Mouse (Mus musculus): ENCODE data around the gene Ephb4. TPM values are rescaled to one million over a fixed set of nuclear protein-coding genes. Genes with fewer than 3 reads are reported as not detected.

Ephb4 gene
- under 1 TPM in 1 of 2 experiments, not detected in 1; 0.30 TPM for total RNA-seq (2023)

GRCm38 (mm10) chr5:137349384-137350204 is at the start of gene Ephb4:
Gene Ephb4 (plus strand): TSS chr5:137350109.

GRCm38 (mm10) chr5:137307071-137307912 is 42.6 kb upstream of the Ephb4 start, which contains the start of gene Srrt:
Gene Srrt (minus strand): TSS chr5:137307674.

GRCm38 (mm10) chr5:137314193-137315083 is 35.5 kb upstream of the Ephb4 start, which contains the start of gene Trip6:
Gene Trip6 (minus strand): TSS chr5:137314404.

GRCm38 (mm10) chr5:137333512-137334174 is 16.3 kb upstream of the Ephb4 start, which contains the start of gene Slc12a9:
Gene Slc12a9 (minus strand): TSS chr5:137333597.

Other genes with a start within 250 kb of the Ephb4 start
- 10 to 100 TPM; 33.3 to 34.2 TPM for gene Trim56, start 233.9 kb upstream of the Ephb4 start, total RNA-seq (2023)
- gene Muc3, start 200.8 kb upstream of the Ephb4 start, total RNA-seq (2023) = not detected
- not detected for gene Muc3a, start 137.7 kb upstream of the Ephb4 start, total RNA-seq (2023)
- gene Ache, start 62.6 kb upstream of the Ephb4 start, total RNA-seq (2023) = 1 to 10 TPM in 1 of 2 experiments, under 1 TPM in 1; 0.16 to 1.7 TPM
- under 1 TPM in 1 of 2 experiments, not detected in 1; 0.70 TPM for gene Ufsp1, start 55.5 kb upstream of the Ephb4 start, total RNA-seq (2023)
- gene Srrt, start 42.4 kb upstream of the Ephb4 start, total RNA-seq (2023) = 100 to 1,000 TPM; 177 to 211 TPM
- gene Trip6, start 35.7 kb upstream of the Ephb4 start, total RNA-seq (2023) = 10 to 100 TPM; 16.0 to 19.2 TPM
- 10 to 100 TPM; 74.1 to 74.2 TPM for gene Slc12a9, start 16.5 kb upstream of the Ephb4 start, total RNA-seq (2023)
- gene Zan, start 127.0 kb downstream of the Ephb4 start, total RNA-seq (2023) = under 1 TPM in 1 of 2 experiments, not detected in 1; 0.03 TPM
- 10 to 100 TPM; 20.8 to 21.6 TPM for gene Pop7, start 152.4 kb downstream of the Ephb4 start, total RNA-seq (2023)
- gene Gigyf1, start 168.4 kb downstream of the Ephb4 start, total RNA-seq (2023) = 10 to 100 TPM; 55.2 to 70.1 TPM
- gene Epo, start 183.1 kb downstream of the Ephb4 start, total RNA-seq (2023) = not detected
- gene Gnb2, start 183.4 kb downstream of the Ephb4 start, total RNA-seq (2023) = 1,000 to 10,000 TPM; 1,007 to 1,026 TPM
- not detected for gene Actl6b, start 203.4 kb downstream of the Ephb4 start, total RNA-seq (2023)
- not detected for gene Tfr2, start 219.7 kb downstream of the Ephb4 start, total RNA-seq (2023)

All from monocyte, adult 59 days (primary cell).